Mouse (Mus musculus) MEL (cell line): ENCODE results near the gene Galnt2. TPM values are rescaled to one million over a fixed set of nuclear protein-coding genes. Genes with fewer than 3 reads are reported as not detected.

Experiments
- DNase-seq: peaks from one replicate; pipeline ENCODE4 v3.0.0; 2011; ENCODE audit warnings: low read depth, low spot score
- H3K27ac ChIP-seq: 2 replicates; pipeline ENCODE4 v1.5.1; 2012; ENCODE audit warnings: low read depth, mild to moderate bottlenecking, control low read depth, low read length, moderate library complexity; ENCODE audit not compliant: control insufficient read depth
- H3K27me3 ChIP-seq, 2 experiments: fragments of 150-350 bp in 1 of 2; sonication (generic) in 1 of 2; 2 replicates each; pipeline ENCODE4 v1.6.1; 2012; ENCODE audit warnings: low read length in 2 of 2, mild to moderate bottlenecking in 2 of 2, improper control_type of control experiment in 1 of 2, moderate library complexity in 1 of 2; ENCODE audit not compliant: insufficient read depth in 2 of 2, control insufficient read depth in 1 of 2
- H3K36me3 ChIP-seq, 2 experiments: 2 replicates each; pipeline ENCODE4 v1.6.1; 2012 to 2014; ENCODE audit warnings: low read length in 2 of 2, improper control_type of control experiment in 1 of 2, inconsistent platforms in 1 of 2, mild to moderate bottlenecking in 1 of 2; ENCODE audit not compliant: insufficient read depth in 2 of 2, control insufficient read depth in 1 of 2
- H3K4me1 ChIP-seq, 2 experiments: fragments of 150-350 bp in 1 of 2; sonication (generic) in 1 of 2; 2 replicates each; pipeline ENCODE4 v1.6.1; 2012; ENCODE audit warnings: low read length in 2 of 2, improper control_type of control experiment in 1 of 2, mild to moderate bottlenecking in 1 of 2; ENCODE audit not compliant: insufficient read depth in 2 of 2, control insufficient read depth in 1 of 2
- H3K4me3 ChIP-seq, 2 experiments: fragments of 150-350 bp in 1 of 2; sonication (generic) in 1 of 2; 2 replicates each; pipeline ENCODE4 v1.5.1; 2012; ENCODE audit warnings: low read depth in 2 of 2, low read length in 2 of 2, mild to moderate bottlenecking in 2 of 2, moderate library complexity in 2 of 2, control low read depth in 1 of 2, improper control_type of control experiment in 1 of 2; ENCODE audit not compliant: control insufficient read depth in 1 of 2, insufficient read depth in 1 of 2
- H3K79me2 ChIP-seq: 2 replicates; pipeline ENCODE4 v1.6.1; 2012; ENCODE audit warnings: mild to moderate bottlenecking, low read length, moderate library complexity; ENCODE audit not compliant: control insufficient read depth, poor library complexity, insufficient read depth
- H3K9ac ChIP-seq: 2 replicates; pipeline ENCODE4 v1.6.1; 2012; ENCODE audit warnings: low read depth, mild to moderate bottlenecking, control low read depth, low read length, moderate library complexity; ENCODE audit not compliant: control insufficient read depth, poor library complexity, severe bottlenecking
- H3K9me3 ChIP-seq: fragments of 150-350 bp; sonication (generic); replicated peaks from 2 replicates; pipeline ENCODE4 v1.6.1; 2012; ENCODE audit warnings: mild to moderate bottlenecking, low read length, improper control_type of control experiment, moderate library complexity; ENCODE audit not compliant: insufficient read depth
- BHLHE40 ChIP-seq: IDR thresholded peaks from 2 replicates; pipeline ENCODE4 v1.6.1; 2012; ENCODE audit warnings: low read depth, mild to moderate bottlenecking, inconsistent platforms, low read length, improper control_type of control experiment, borderline replicate concordance
- CHD1 ChIP-seq: IDR thresholded peaks from 2 replicates; pipeline ENCODE4 v1.6.1; 2012; ENCODE audit warnings: low read depth, mild to moderate bottlenecking, inconsistent platforms, low read length, improper control_type of control experiment
- CHD2 ChIP-seq: IDR thresholded peaks from 2 replicates; pipeline ENCODE4 v1.6.1; 2011; ENCODE audit warnings: low read length, improper control_type of control experiment
- ELF1 ChIP-seq: IDR thresholded peaks from 2 replicates; pipeline ENCODE4 v1.6.1; 2014; ENCODE audit warnings: low read depth, mild to moderate bottlenecking, inconsistent platforms, low read length, improper control_type of control experiment, moderate library complexity
- JUND ChIP-seq: IDR thresholded peaks from 2 replicates; pipeline ENCODE4 v1.6.1; 2011; ENCODE audit warnings: low read depth, mild to moderate bottlenecking, improper control_type of control experiment, low read length
- MAFK ChIP-seq: IDR thresholded peaks from 2 replicates; pipeline ENCODE4 v1.6.1; 2011; ENCODE audit warnings: low read depth, mild to moderate bottlenecking, low read length, improper control_type of control experiment, borderline replicate concordance
- MEF2A ChIP-seq: IDR thresholded peaks from 2 replicates; pipeline ENCODE4 v1.6.1; 2014; ENCODE audit warnings: low read depth, mild to moderate bottlenecking, inconsistent platforms, low read length, improper control_type of control experiment; ENCODE audit not compliant: poor library complexity, insufficient replicate concordance, severe bottlenecking; ENCODE audit errors: extremely low read depth
- NRF1 ChIP-seq: IDR thresholded peaks from 2 replicates; pipeline ENCODE4 v1.6.1; 2014; ENCODE audit warnings: low read depth, mild to moderate bottlenecking, inconsistent platforms, low read length, improper control_type of control experiment, moderate library complexity; ENCODE audit not compliant: poor library complexity, insufficient read depth, severe bottlenecking
- POLR2AphosphoS2 ChIP-seq: IDR thresholded peaks from 2 replicates; pipeline ENCODE4 v1.6.1; 2011; ENCODE audit warnings: low read length, improper control_type of control experiment
- POLR2AphosphoS5 ChIP-seq: IDR thresholded peaks from 2 replicates; pipeline ENCODE4 v1.6.1; 2012; ENCODE audit warnings: low read depth, borderline replicate concordance, mild to moderate bottlenecking, inconsistent platforms, low read length, moderate library complexity, mixed read lengths
- RAD21 ChIP-seq: IDR thresholded peaks from 2 replicates; pipeline ENCODE4 v1.6.1; 2011; ENCODE audit warnings: mild to moderate bottlenecking, low read depth, low read length, improper control_type of control experiment
- TAL1 ChIP-seq: IDR thresholded peaks from 2 replicates; pipeline ENCODE4 v1.6.1; 2012; ENCODE audit warnings: mild to moderate bottlenecking, inconsistent platforms, low read length, moderate library complexity, mixed read lengths
- TCF12 ChIP-seq: IDR thresholded peaks from 2 replicates; pipeline ENCODE4 v1.6.1; 2014; ENCODE audit warnings: low read depth, mild to moderate bottlenecking, inconsistent platforms, low read length, improper control_type of control experiment, moderate library complexity
- UBTF ChIP-seq: IDR thresholded peaks from 2 replicates; pipeline ENCODE4 v1.6.1; 2012; ENCODE audit warnings: low read depth, mild to moderate bottlenecking, inconsistent platforms, low read length, improper control_type of control experiment, moderate library complexity, borderline replicate concordance; ENCODE audit not compliant: insufficient read depth
- USF1 ChIP-seq: IDR thresholded peaks from 2 replicates; pipeline ENCODE4 v1.6.1; 2014; ENCODE audit warnings: low read depth, mild to moderate bottlenecking, inconsistent platforms, low read length, improper control_type of control experiment, moderate library complexity
- ZC3H11A ChIP-seq: IDR thresholded peaks from 2 replicates; pipeline ENCODE4 v1.6.1; 2012; ENCODE audit warnings: low read depth, mild to moderate bottlenecking, inconsistent platforms, low read length, improper control_type of control experiment
- polyA plus RNA-seq, 2 experiments: library from polyadenylated mRNA; stranded (reverse) in 1 of 2; unstranded in 1 of 2; fragments of >175 nt in 1 of 2; fragments of >200 nt in 1 of 2; gene quantifications; 2 replicates each; pipeline versions ENCODE4 v1.2.1 to v1.2.4; 2012; ENCODE audit warnings: low replicate concordance in 2 of 2, low read depth in 1 of 2; ENCODE audit not compliant: insufficient read length in 2 of 2, insufficient read depth in 1 of 2, missing spikeins in 1 of 2
- total RNA-seq: library from RNA; depleted of rRNA; stranded (reverse); fragments of 300-350 nt; gene quantifications from 2 replicates; pipeline ENCODE4 v1.2.3, GENCODE M21; 2012

Gene Galnt2
- total and polyA plus RNA-seq, 3 experiments, result 12.0 to 14.5 TPM; not detected in 1

- no peaks in the 10 kb centered on the region for H3K9me3 ChIP-seq
- H3K27me3 ChIP-seq, result no peaks in the 10 kb centered on the region
- H3K4me3 ChIP-seq, result no peak overlapping the region
- H3K9ac ChIP-seq, result no peak overlapping the region
- H3K27ac ChIP-seq, result no peak overlapping the region
- no peaks in the 10 kb centered on the region for H3K36me3 ChIP-seq
- TF ChIP-seq POLR2AphosphoS5, result no peak
- TF ChIP-seq TAL1, result no peak
- TF ChIP-seq ELF1, result no peak
- TF ChIP-seq JUND, result no peak
- TF ChIP-seq TCF12, result no peak
- no peak for TF ChIP-seq BHLHE40
- no peak for TF ChIP-seq RAD21
- no peak for TF ChIP-seq MEF2A
- TF ChIP-seq USF1, result no peak
- H3K79me2 ChIP-seq, result no peaks in the 10 kb centered on the region
- DNase-seq, result no peak
- no peaks in the 10 kb centered on the region for H3K4me1 ChIP-seq
Measured at GRCm38 (mm10) chr8:124185081-124185480, 46.1 kb upstream of the Galnt2 start.

GRCm38 (mm10) chr8:124190388-124190787 lies 40.8 kb upstream of the Galnt2 start:
- Histone ChIP-seq H3K4me3 (no peak overlapping the region), H3K79me2 (no peaks in the 10 kb centered on the region), H3K36me3 (no peaks in the 10 kb centered on the region), H3K4me1 (no peaks in the 10 kb centered on the region), H3K9me3 (no peaks in the 10 kb centered on the region), H3K27me3 (no peaks in the 10 kb centered on the region), H3K9ac (no peak overlapping the region), H3K27ac (no peak overlapping the region)
- no peak for DNase-seq
- TF ChIP-seq UBTF (no peak), RAD21 (no peak), POLR2AphosphoS2 (no peak), NRF1 (no peak), ELF1 (no peak)

- Histone ChIP-seq H3K9ac (no peak overlapping the region), H3K27me3 (no peaks in the 10 kb centered on the region), H3K4me3 (no peak overlapping the region), H3K4me1 (no peaks in the 10 kb centered on the region), H3K79me2 (no peaks in the 10 kb centered on the region), H3K27ac (no peak overlapping the region), H3K9me3 (no peaks in the 10 kb centered on the region), H3K36me3 (no peaks in the 10 kb centered on the region)
- TF ChIP-seq RAD21 (no peak), MAFK (no peak), ZC3H11A (no peak), USF1 (no peak), CHD2 (no peak), CHD1 (no peak)
- DNase-seq, result no peak
Measured at GRCm38 (mm10) chr8:124192242-124192641, 38.9 kb upstream of the Galnt2 start.
